Mouse (Mus musculus) thymus, postnatal 25 days (tissue): ENCODE results near the gene Pip4k2a.
"Not testable (repeated sequence)": the region's sequence is repeated elsewhere in the genome, so short reads cannot be mapped to it uniquely, and the experiment has no call there.

Source experiments
- DNase-seq: peaks from one replicate; pipeline ENCODE4 v3.0.0; 2022

The Pip4k2a gene

GRCm38 (mm10) chr2:18998054-18998478 lies at the start of gene Pip4k2a, which contains the start of gene 4930426L09Rik:
Gene Pip4k2a, minus strand, starts transcription at chr2:18998126.
Gene 4930426L09Rik, plus strand, starts transcription at chr2:18998343.
- peak; percentile 98 for DNase-seq

- DNase-seq, result no peak
Measured at GRCm38 (mm10) chr2:19037907-19038570, 40.1 kb upstream of the Pip4k2a start.

GRCm38 (mm10) chr2:19037430-19037829 lies 39.5 kb upstream of the Pip4k2a start:
- DNase-seq, result no peak

- DNase-seq, result no peak
Measured at GRCm38 (mm10) chr2:19024807-19025206, 26.9 kb upstream of the Pip4k2a start.

GRCm38 (mm10) chr2:19018034-19018433 lies 20.1 kb upstream of the Pip4k2a start:
- no peak for DNase-seq

GRCm38 (mm10) chr2:19016839-19017238 lies 18.9 kb upstream of the Pip4k2a start:
- DNase-seq, result no peak

- DNase-seq, result peak; percentile 67
Measured at GRCm38 (mm10) chr2:19016348-19016747, 18.4 kb upstream of the Pip4k2a start.

- DNase-seq, result no peak
Measured at GRCm38 (mm10) chr2:19011443-19011842, 13.5 kb upstream of the Pip4k2a start.

- not testable (repeated sequence) for DNase-seq
Measured at GRCm38 (mm10) chr2:19010541-19010940, 12.6 kb upstream of the Pip4k2a start.

- no peak for DNase-seq
Measured at GRCm38 (mm10) chr2:19007580-19007979, 9.7 kb upstream of the Pip4k2a start.

GRCm38 (mm10) chr2:19006124-19006523 lies 8.2 kb upstream of the Pip4k2a start:
- no peak for DNase-seq

- peak; percentile 53 for DNase-seq
Measured at GRCm38 (mm10) chr2:19004801-19005200, 6.9 kb upstream of the Pip4k2a start.

GRCm38 (mm10) chr2:18999395-18999794 lies 1.5 kb upstream of the Pip4k2a start:
- DNase-seq, result no peak

- DNase-seq, result peak; percentile 69
Measured at GRCm38 (mm10) chr2:18997387-18997971, 447 bp downstream of the Pip4k2a start.

GRCm38 (mm10) chr2:18996451-18997211 lies 1.3 kb downstream of the Pip4k2a start:
- peak; percentile 62 for DNase-seq

GRCm38 (mm10) chr2:18992512-18993510 lies 5.1 kb downstream of the Pip4k2a start:
- no peak for DNase-seq

- DNase-seq, result no peak
Measured at GRCm38 (mm10) chr2:18988885-18989284, 9.0 kb downstream of the Pip4k2a start.

GRCm38 (mm10) chr2:18985506-18985905 lies 12.4 kb downstream of the Pip4k2a start:
- DNase-seq, result no peak

- peak; percentile 75 for DNase-seq
Measured at GRCm38 (mm10) chr2:18984095-18984847, 13.7 kb downstream of the Pip4k2a start.

- DNase-seq, result no peak
Measured at GRCm38 (mm10) chr2:18983546-18983945, 14.4 kb downstream of the Pip4k2a start.

GRCm38 (mm10) chr2:18982581-18982980 lies 15.3 kb downstream of the Pip4k2a start:
- no peak for DNase-seq

GRCm38 (mm10) chr2:18979675-18980074 lies 18.3 kb downstream of the Pip4k2a start:
- no peak for DNase-seq
